Mouse (Mus musculus): ENCODE measurements around the gene Gm17662. TPM values are rescaled to one million over a fixed set of nuclear protein-coding genes. Genes with fewer than 3 reads are reported as not detected.

Gm17662 gene
- total and polyA plus RNA-seq, 3 experiments, result not detected

DNA sequence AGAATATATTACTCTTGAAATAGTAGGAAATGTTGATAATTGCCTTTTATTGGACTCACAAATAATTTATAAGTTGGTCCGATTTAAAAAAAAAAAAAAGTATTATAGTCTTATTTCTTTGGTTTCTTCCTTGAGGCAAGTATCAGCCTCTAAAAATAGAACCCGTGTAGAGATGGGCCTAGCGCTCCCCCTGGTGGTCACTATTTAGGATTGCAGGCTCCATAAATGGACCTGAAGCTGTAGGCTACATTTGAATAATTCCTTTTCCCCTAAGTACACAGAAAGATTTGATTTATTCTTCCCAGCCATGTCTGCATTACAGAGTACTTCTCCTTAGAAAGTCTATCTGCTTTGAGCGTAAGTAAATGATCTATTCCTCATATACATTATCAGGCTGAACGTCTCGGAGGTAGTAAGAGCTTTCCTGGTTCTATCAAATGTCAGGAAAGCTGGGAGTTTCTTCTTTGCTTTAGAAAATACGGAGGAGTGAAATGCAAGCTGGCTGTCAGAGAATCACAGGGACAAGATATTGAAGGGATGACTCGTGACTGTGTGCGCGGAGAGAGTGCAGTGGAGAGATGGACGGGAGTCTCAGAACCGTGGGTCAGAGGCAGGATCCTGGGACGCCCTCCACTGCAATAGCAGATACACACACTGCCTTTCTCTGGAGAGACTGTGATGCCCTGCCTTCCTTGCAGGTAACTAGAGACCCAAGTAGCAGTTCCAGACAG, 37.0 kb downstream of the Gm17662 start:
- H3K27me3 ChIP-seq (replicated peaks), result no peaks in the 10 kb centered on the region
- peaks cover 7% of the 10 kb centered on the region for H3K9me3 ChIP-seq (replicated peaks; ENCODE audit: low read length)
- DNase-seq (ENCODE audit: extremely low read depth), result peak; percentile 52
- no peaks in the 10 kb centered on the region for H3K36me3 ChIP-seq (replicated peaks in 1 of 2; ENCODE audit: control insufficient read depth in 1 of 2, insufficient read depth in 1 of 2, low read length in 1 of 2)
- peaks cover 0 to 15% of the 10 kb centered on the region in 2 experiments; a peak in 2 of 4 replicates for H3K4me1 ChIP-seq (ENCODE audit: control insufficient read depth in 1 of 2, insufficient read depth in 2 of 2)
- H3K27ac ChIP-seq (ENCODE audit: insufficient read depth, low read depth), result no peak overlapping the region
- dilution Hi-C loops (cut with MboI; ENCODE audit: extremely low pct_ligation_motif_present, extremely low pct_unique_long_range_greater_than_20kb, low sequenced_read_pairs), result no loop called here
- no peak overlapping the region for H3K9ac ChIP-seq (ENCODE audit: insufficient read depth, low read depth)
- no peak overlapping the region for H3K4me2 ChIP-seq (ENCODE audit: insufficient read depth, low read depth, poor library complexity, severe bottlenecking)
- TF ChIP-seq CTCF (conservative IDR thresholded peaks at IDR 0.05 in 1 of 2, IDR thresholded peaks at IDR 0.05 in 1 of 2; ENCODE audit: low read depth in 2 of 2, low read length in 2 of 2) (peak; percentile 68 to 73), RAD21 (IDR thresholded peaks at IDR 0.05; ENCODE audit: low read depth, low read length) (peak; percentile 81), MEF2A (IDR thresholded peaks at IDR 0.05; ENCODE audit: borderline replicate concordance, low read depth, low read length) (peak; percentile 89), ELF1 (IDR thresholded peaks at IDR 0.05; ENCODE audit: low read depth, low read length) (no peak), SMC3 (IDR thresholded peaks at IDR 0.05; ENCODE audit: low read depth, low read length) (peak; percentile 61), UBTF (IDR thresholded peaks at IDR 0.05; ENCODE audit: low read depth, low read length) (no peak)
- in situ Hi-C loops (cut with MboI; ENCODE audit: low pct_ligation_motif_present, low pct_unique_long_range_greater_than_20kb, low sequenced_read_pairs), result no loop called here
- H3K79me2 ChIP-seq (replicated peaks; ENCODE audit: control insufficient read depth, extremely low read depth, insufficient read depth, poor library complexity, severe bottlenecking), result no peaks in the 10 kb centered on the region
- H3K4me3 ChIP-seq (replicated peaks in 1 of 3; ENCODE audit: low read depth in 2 of 3, low read length in 2 of 3, poor library complexity in 1 of 3), result no peak overlapping the region

GRCm38 (mm10) chr4:104902836-104903235, 45.7 kb downstream of the Gm17662 start:
- no peaks in the 10 kb centered on the region for H3K36me3 ChIP-seq (replicated peaks in 1 of 2; ENCODE audit: control insufficient read depth in 1 of 2, insufficient read depth in 1 of 2, low read length in 1 of 2)
- H3K4me2 ChIP-seq (ENCODE audit: insufficient read depth, low read depth, poor library complexity, severe bottlenecking), result no peak overlapping the region
- in situ Hi-C loops (cut with MboI; ENCODE audit: low pct_ligation_motif_present, low pct_unique_long_range_greater_than_20kb, low sequenced_read_pairs) (no loop called here), dilution Hi-C loops (cut with MboI; ENCODE audit: extremely low pct_ligation_motif_present, extremely low pct_unique_long_range_greater_than_20kb, low sequenced_read_pairs) (no loop called here)
- H3K4me1 ChIP-seq (ENCODE audit: control insufficient read depth in 1 of 2, insufficient read depth in 2 of 2), result peaks cover 0 to 4% of the 10 kb centered on the region in 2 experiments; a peak in 1 of 4 replicates
- H3K4me3 ChIP-seq (replicated peaks in 1 of 3; ENCODE audit: low read depth in 2 of 3, low read length in 2 of 3, poor library complexity in 1 of 3), result no peak overlapping the region
- no peak overlapping the region for H3K27ac ChIP-seq (ENCODE audit: insufficient read depth, low read depth)
- H3K9ac ChIP-seq (ENCODE audit: insufficient read depth, low read depth), result no peak overlapping the region
- no peak for TF ChIP-seq USF2 (conservative IDR thresholded peaks at IDR 0.05; ENCODE audit: low read depth, low read length)
- no peak for TF ChIP-seq POLR2A (IDR thresholded peaks at IDR 0.05; ENCODE audit: low read depth, low read length)
- TF ChIP-seq E2F4 (IDR thresholded peaks at IDR 0.05; ENCODE audit: insufficient replicate concordance, low read depth, low read length), result no peak
- TF ChIP-seq NELFE (IDR thresholded peaks at IDR 0.05; ENCODE audit: low read depth, low read length), result no peak
- no peak for TF ChIP-seq KAT2A (IDR thresholded peaks at IDR 0.05; ENCODE audit: insufficient replicate concordance, low read length)
- TF ChIP-seq ZKSCAN1 (IDR thresholded peaks at IDR 0.05; ENCODE audit: borderline replicate concordance, low read depth, low read length), result no peak
- TF ChIP-seq PAX5 (IDR thresholded peaks at IDR 0.05; ENCODE audit: low read length), result no peak
- TF ChIP-seq CHD2 (IDR thresholded peaks at IDR 0.05; ENCODE audit: low read length), result no peak
- no peak for TF ChIP-seq JUN (IDR thresholded peaks at IDR 0.05; ENCODE audit: insufficient read depth, low read depth, low read length)
- TF ChIP-seq BHLHE40 (IDR thresholded peaks at IDR 0.05; ENCODE audit: low read depth, low read length), result no peak
- TF ChIP-seq ZC3H11A (IDR thresholded peaks at IDR 0.05; ENCODE audit: low read depth, low read length), result no peak
- no peak for TF ChIP-seq RCOR1 (conservative IDR thresholded peaks at IDR 0.05; ENCODE audit: low read depth, low read length)
- TF ChIP-seq CHD1 (IDR thresholded peaks at IDR 0.05; ENCODE audit: low read depth, low read length), result no peak
- no peak for TF ChIP-seq MAFK (IDR thresholded peaks at IDR 0.05; ENCODE audit: insufficient replicate concordance, low read length)
- TF ChIP-seq ZMIZ1 (IDR thresholded peaks at IDR 0.05; ENCODE audit: low read depth, low read length), result no peak
- no peak for TF ChIP-seq HCFC1 (IDR thresholded peaks at IDR 0.05; ENCODE audit: low read depth, low read length)
- no peak for TF ChIP-seq GABPA (IDR thresholded peaks at IDR 0.05; ENCODE audit: insufficient replicate concordance, low read depth, low read length)
- no peak for TF ChIP-seq MAZ (IDR thresholded peaks at IDR 0.05; ENCODE audit: low read depth, low read length)
- TF ChIP-seq UBTF (IDR thresholded peaks at IDR 0.05; ENCODE audit: low read depth, low read length), result no peak
- no peaks in the 10 kb centered on the region for H3K27me3 ChIP-seq (replicated peaks)
- H3K9me3 ChIP-seq (replicated peaks; ENCODE audit: low read length), result peaks cover 3% of the 10 kb centered on the region
- H3K79me2 ChIP-seq (replicated peaks; ENCODE audit: control insufficient read depth, extremely low read depth, insufficient read depth, poor library complexity, severe bottlenecking), result no peaks in the 10 kb centered on the region
- DNase-seq (ENCODE audit: extremely low read depth), result no peak
